Mouse (Mus musculus): ENCODE measurements around the gene Pgm3.
"Not testable (repeated sequence)": the region's sequence is repeated elsewhere in the genome, so short reads cannot be mapped to it uniquely, and the experiment has no call there.

Pgm3 gene

GRCm38 (mm10) chr9:86571540-86572135 is at the start of gene Pgm3, which contains the start of gene Rwdd2a:
Gene Pgm3, minus strand, starts transcription at chr9:86571842.
Gene Rwdd2a, plus strand, starts transcription at chr9:86571991.
- peak; percentile 89 for DNase-seq (ENCODE audit: low spot score)

GRCm38 (mm10) chr9:86619341-86620139 is 47.9 kb upstream of the Pgm3 start:
- no peak for DNase-seq (ENCODE audit: low spot score)

GRCm38 (mm10) chr9:86617837-86618492 is 46.3 kb upstream of the Pgm3 start:
- DNase-seq (ENCODE audit: low spot score), result no peak

- no peak for DNase-seq (ENCODE audit: low spot score)
Observed at GRCm38 (mm10) chr9:86615765-86616164, 44.1 kb upstream of the Pgm3 start.

GRCm38 (mm10) chr9:86612091-86612490 is 40.4 kb upstream of the Pgm3 start:
- no peak for DNase-seq (ENCODE audit: low spot score)

GRCm38 (mm10) chr9:86605776-86606175 is 34.1 kb upstream of the Pgm3 start:
- DNase-seq (ENCODE audit: low spot score), result no peak

- DNase-seq (ENCODE audit: low spot score), result no peak
Observed at GRCm38 (mm10) chr9:86599723-86600303, 28.2 kb upstream of the Pgm3 start.

- DNase-seq (ENCODE audit: low spot score), result not testable (repeated sequence)
Observed at GRCm38 (mm10) chr9:86596983-86597382, 25.3 kb upstream of the Pgm3 start.

GRCm38 (mm10) chr9:86594357-86594767 is 22.7 kb upstream of the Pgm3 start:
- not testable (repeated sequence) for DNase-seq (ENCODE audit: low spot score)

GRCm38 (mm10) chr9:86592676-86593668 is 21.3 kb upstream of the Pgm3 start:
- no peak for DNase-seq (ENCODE audit: low spot score)

- DNase-seq (ENCODE audit: low spot score), result no peak
Observed at GRCm38 (mm10) chr9:86587019-86587795, 15.6 kb upstream of the Pgm3 start.

- DNase-seq (ENCODE audit: low spot score), result no peak
Observed at GRCm38 (mm10) chr9:86583740-86584139, 12.1 kb upstream of the Pgm3 start.

- no peak for DNase-seq (ENCODE audit: low spot score)
Observed at GRCm38 (mm10) chr9:86579657-86580056, 8.0 kb upstream of the Pgm3 start.

GRCm38 (mm10) chr9:86575178-86575577 is 3.5 kb upstream of the Pgm3 start:
- DNase-seq (ENCODE audit: low spot score), result no peak

GRCm38 (mm10) chr9:86573616-86574303 is 2.1 kb upstream of the Pgm3 start:
- DNase-seq (ENCODE audit: low spot score), result no peak

- no peak for DNase-seq (ENCODE audit: low spot score)
Observed at GRCm38 (mm10) chr9:86572636-86573291, 1.1 kb upstream of the Pgm3 start.

GRCm38 (mm10) chr9:86572196-86572595 is 554 bp upstream of the Pgm3 start:
- DNase-seq (ENCODE audit: low spot score), result no peak

GRCm38 (mm10) chr9:86570946-86571345 is 696 bp downstream of the Pgm3 start:
- no peak for DNase-seq (ENCODE audit: low spot score)

GRCm38 (mm10) chr9:86570261-86570890 is 1.3 kb downstream of the Pgm3 start:
- DNase-seq (ENCODE audit: low spot score), result no peak

Measured in urinary bladder, postnatal 10 days (tissue).